Mouse (Mus musculus): ENCODE measurements around the gene Olfr65. TPM values are rescaled to one million over a fixed set of nuclear protein-coding genes. Genes with fewer than 3 reads are reported as not detected.

Gene Olfr65
- not detected in 2 replicates for polyA plus RNA-seq (2011; ENCODE audit: insufficient read length, low read depth, missing spikeins)

GRCm38 (mm10) chr7:103903187-103903586 is at the start of gene Olfr65:
Gene Olfr65 (plus strand): TSS chr7:103903487.
- TF ChIP-seq CTCF (IDR thresholded peaks at IDR 0.05; ENCODE audit: borderline replicate concordance, insufficient read depth, low read length) (no peak), POLR2A (IDR thresholded peaks at IDR 0.05; ENCODE audit: low read depth, low read length) (no peak)
- Histone ChIP-seq H3K4me1 (ENCODE audit: control insufficient read depth, insufficient read depth, low read length) (no peaks in the 10 kb centered on the region), H3K27ac (ENCODE audit: insufficient read depth, low read length) (no peak within 1 kb of the TSS), H3K4me3 (ENCODE audit: insufficient read depth, low read length) (no peak within 1 kb of the TSS)

- Histone ChIP-seq H3K4me3 (ENCODE audit: insufficient read depth, low read length) (no peak overlapping the region), H3K4me1 (ENCODE audit: control insufficient read depth, insufficient read depth, low read length) (no peaks in the 10 kb centered on the region), H3K27ac (ENCODE audit: insufficient read depth, low read length) (no peak overlapping the region)
- TF ChIP-seq CTCF (IDR thresholded peaks at IDR 0.05; ENCODE audit: borderline replicate concordance, insufficient read depth, low read length) (no peak), POLR2A (IDR thresholded peaks at IDR 0.05; ENCODE audit: low read depth, low read length) (no peak)
Observed at GRCm38 (mm10) chr7:103854669-103855068, 48.6 kb upstream of the Olfr65 start.

GRCm38 (mm10) chr7:103859076-103859475 is 44.2 kb upstream of the Olfr65 start:
- Histone ChIP-seq H3K4me1 (ENCODE audit: control insufficient read depth, insufficient read depth, low read length) (no peaks in the 10 kb centered on the region), H3K27ac (ENCODE audit: insufficient read depth, low read length) (no peak overlapping the region)
- TF ChIP-seq POLR2A (IDR thresholded peaks at IDR 0.05; ENCODE audit: low read depth, low read length) = no peak
- no peak for TF ChIP-seq CTCF (IDR thresholded peaks at IDR 0.05; ENCODE audit: borderline replicate concordance, insufficient read depth, low read length)

GRCm38 (mm10) chr7:103860855-103861254 is 42.4 kb upstream of the Olfr65 start:
- no peak overlapping the region for H3K27ac ChIP-seq (ENCODE audit: insufficient read depth, low read length)
- no peaks in the 10 kb centered on the region for H3K4me1 ChIP-seq (ENCODE audit: control insufficient read depth, insufficient read depth, low read length)
- H3K4me3 ChIP-seq (ENCODE audit: insufficient read depth, low read length) = no peak overlapping the region
- TF ChIP-seq CTCF (IDR thresholded peaks at IDR 0.05; ENCODE audit: borderline replicate concordance, insufficient read depth, low read length) = no peak
- no peak for TF ChIP-seq POLR2A (IDR thresholded peaks at IDR 0.05; ENCODE audit: low read depth, low read length)

More at GRCm38 (mm10) chr7:103859076-103859475, 44.2 kb upstream of the Olfr65 start:
- H3K4me3 ChIP-seq (ENCODE audit: insufficient read depth, low read length) = no peak overlapping the region

- Histone ChIP-seq H3K4me1 (ENCODE audit: control insufficient read depth, insufficient read depth, low read length) (no peaks in the 10 kb centered on the region), H3K27ac (ENCODE audit: insufficient read depth, low read length) (no peak overlapping the region), H3K4me3 (ENCODE audit: insufficient read depth, low read length) (no peak overlapping the region)
- TF ChIP-seq CTCF (IDR thresholded peaks at IDR 0.05; ENCODE audit: borderline replicate concordance, insufficient read depth, low read length) (no peak), POLR2A (IDR thresholded peaks at IDR 0.05; ENCODE audit: low read depth, low read length) (no peak)
Observed at GRCm38 (mm10) chr7:103861531-103861930, 41.8 kb upstream of the Olfr65 start.

- TF ChIP-seq CTCF (IDR thresholded peaks at IDR 0.05; ENCODE audit: borderline replicate concordance, insufficient read depth, low read length) (no peak), POLR2A (IDR thresholded peaks at IDR 0.05; ENCODE audit: low read depth, low read length) (no peak)
- no peak overlapping the region for H3K27ac ChIP-seq (ENCODE audit: insufficient read depth, low read length)
Observed at GRCm38 (mm10) chr7:103865716-103866115, 37.6 kb upstream of the Olfr65 start.

GRCm38 (mm10) chr7:103870667-103871066 is 32.6 kb upstream of the Olfr65 start:
- H3K27ac ChIP-seq (ENCODE audit: insufficient read depth, low read length) = no peak overlapping the region
- TF ChIP-seq POLR2A (IDR thresholded peaks at IDR 0.05; ENCODE audit: low read depth, low read length) = no peak
- TF ChIP-seq CTCF (IDR thresholded peaks at IDR 0.05; ENCODE audit: borderline replicate concordance, insufficient read depth, low read length) = no peak

More at GRCm38 (mm10) chr7:103865716-103866115, 37.6 kb upstream of the Olfr65 start:
- Histone ChIP-seq H3K4me3 (ENCODE audit: insufficient read depth, low read length) (no peak overlapping the region), H3K4me1 (ENCODE audit: control insufficient read depth, insufficient read depth, low read length) (no peaks in the 10 kb centered on the region)

GRCm38 (mm10) chr7:103873064-103873463 is 30.2 kb upstream of the Olfr65 start:
- H3K4me3 ChIP-seq (ENCODE audit: insufficient read depth, low read length) = no peak overlapping the region
- H3K4me1 ChIP-seq (ENCODE audit: control insufficient read depth, insufficient read depth, low read length) = no peaks in the 10 kb centered on the region
- no peak overlapping the region for H3K27ac ChIP-seq (ENCODE audit: insufficient read depth, low read length)
- TF ChIP-seq CTCF (IDR thresholded peaks at IDR 0.05; ENCODE audit: borderline replicate concordance, insufficient read depth, low read length) = no peak
- TF ChIP-seq POLR2A (IDR thresholded peaks at IDR 0.05; ENCODE audit: low read depth, low read length) = no peak

More at GRCm38 (mm10) chr7:103870667-103871066, 32.6 kb upstream of the Olfr65 start:
- Histone ChIP-seq H3K4me3 (ENCODE audit: insufficient read depth, low read length) (no peak overlapping the region), H3K4me1 (ENCODE audit: control insufficient read depth, insufficient read depth, low read length) (no peaks in the 10 kb centered on the region)

GRCm38 (mm10) chr7:103874451-103874850 is 28.8 kb upstream of the Olfr65 start:
- Histone ChIP-seq H3K27ac (ENCODE audit: insufficient read depth, low read length) (no peak overlapping the region), H3K4me3 (ENCODE audit: insufficient read depth, low read length) (no peak overlapping the region), H3K4me1 (ENCODE audit: control insufficient read depth, insufficient read depth, low read length) (no peaks in the 10 kb centered on the region)
- no peak for TF ChIP-seq POLR2A (IDR thresholded peaks at IDR 0.05; ENCODE audit: low read depth, low read length)
- no peak for TF ChIP-seq CTCF (IDR thresholded peaks at IDR 0.05; ENCODE audit: borderline replicate concordance, insufficient read depth, low read length)

- Histone ChIP-seq H3K4me1 (ENCODE audit: control insufficient read depth, insufficient read depth, low read length) (no peaks in the 10 kb centered on the region), H3K27ac (ENCODE audit: insufficient read depth, low read length) (no peak overlapping the region), H3K4me3 (ENCODE audit: insufficient read depth, low read length) (no peak overlapping the region)
- TF ChIP-seq CTCF (IDR thresholded peaks at IDR 0.05; ENCODE audit: borderline replicate concordance, insufficient read depth, low read length) (no peak), POLR2A (IDR thresholded peaks at IDR 0.05; ENCODE audit: low read depth, low read length) (no peak)
Observed at GRCm38 (mm10) chr7:103877093-103877492, 26.2 kb upstream of the Olfr65 start.
